Mouse (Mus musculus) lung, postnatal 0 days (tissue): Measurements from ENCODE around the gene Rwdd1. TPM values are rescaled to one million over a fixed set of nuclear protein-coding genes. Genes with fewer than 3 reads are reported as not detected.
A peak's percentile ranks its signal among the peaks of the same experiment; 100 is the strongest.

Source experiments
- ATAC-seq: fragments of 200-750 bp; cut with Nextera tagmentation; 2 replicates; pipeline ENCODE4 v1.8.0; 2017; ENCODE audit warnings: moderate library complexity
- DNase-seq: peaks from one replicate; pipeline ENCODE4 v3.0.0-alpha.2; 2016; ENCODE audit warnings: low spot score
- H3K27ac ChIP-seq: fragments of 300-500 bp; sonication (generic); 2 replicates; pipeline ENCODE4 v1.5.1; 2014; ENCODE audit warnings: antibody characterized with exemption, mild to moderate bottlenecking, low read length, mixed read lengths
- H3K27me3 ChIP-seq: fragments of 300-500 bp; sonication (generic); replicated peaks from 2 replicates; pipeline ENCODE4 v1.6.1; 2014; ENCODE audit warnings: low read length, mixed read lengths; ENCODE audit not compliant: insufficient read depth
- H3K36me3 ChIP-seq: fragments of 300-500 bp; sonication (generic); 2 replicates; pipeline ENCODE4 v1.6.1; 2014; ENCODE audit warnings: low read length, mixed read lengths; ENCODE audit not compliant: insufficient read depth
- H3K4me1 ChIP-seq: fragments of 300-500 bp; sonication (generic); 2 replicates; pipeline ENCODE4 v1.6.1; 2014; ENCODE audit warnings: antibody characterized with exemption, low read depth, low read length, mixed read lengths; ENCODE audit not compliant: insufficient read depth
- H3K4me2 ChIP-seq: fragments of 300-500 bp; sonication (generic); replicated peaks from 2 replicates; pipeline ENCODE4 v1.6.1; 2014; ENCODE audit warnings: low read depth, mild to moderate bottlenecking, low read length, moderate library complexity, mixed read lengths
- H3K4me3 ChIP-seq: fragments of 300-500 bp; sonication (generic); 2 replicates; pipeline ENCODE4 v1.5.1; 2014; ENCODE audit warnings: low read depth, low read length
- H3K9ac ChIP-seq: fragments of 300-500 bp; sonication (generic); replicated peaks from 2 replicates; pipeline ENCODE4 v1.6.1; 2014; ENCODE audit warnings: low read depth, mild to moderate bottlenecking
- H3K9me3 ChIP-seq: fragments of 300-500 bp; sonication (generic); 2 replicates; pipeline ENCODE4 v1.6.1; 2016; ENCODE audit warnings: low read length, mixed read lengths
- CTCF ChIP-seq: IDR thresholded peaks from 2 replicates; pipeline ENCODE4 v1.5.1; 2016; ENCODE audit warnings: antibody characterized with exemption, mild to moderate bottlenecking
- EP300 ChIP-seq: IDR thresholded peaks from 2 replicates; pipeline ENCODE4 v1.6.1; 2016; ENCODE audit warnings: antibody characterized with exemption, mild to moderate bottlenecking, control low read depth
- WGBS: fragments of 180-500 bp; shearing (Covaris S2); extraction: QIAGEN DNeasy Blood & Tissue Kit; methylation state at CpG from one replicate; pipeline ENCODE4 v1.1.7; 2014; 5-methylcytosine and 5-hydroxymethylcytosine counted together
- polyA plus RNA-seq: library from polyadenylated mRNA; unstranded; fragments of >200 nt; fragmentation: Nextera tagmentation; extraction: Ambion mirVana; gene quantifications from 2 replicates; pipeline ENCODE4 v1.2.1, GENCODE M21; 2015

Gene Rwdd1
- 95.9 and 96.5 TPM in 2 replicates for polyA plus RNA-seq

DNA sequence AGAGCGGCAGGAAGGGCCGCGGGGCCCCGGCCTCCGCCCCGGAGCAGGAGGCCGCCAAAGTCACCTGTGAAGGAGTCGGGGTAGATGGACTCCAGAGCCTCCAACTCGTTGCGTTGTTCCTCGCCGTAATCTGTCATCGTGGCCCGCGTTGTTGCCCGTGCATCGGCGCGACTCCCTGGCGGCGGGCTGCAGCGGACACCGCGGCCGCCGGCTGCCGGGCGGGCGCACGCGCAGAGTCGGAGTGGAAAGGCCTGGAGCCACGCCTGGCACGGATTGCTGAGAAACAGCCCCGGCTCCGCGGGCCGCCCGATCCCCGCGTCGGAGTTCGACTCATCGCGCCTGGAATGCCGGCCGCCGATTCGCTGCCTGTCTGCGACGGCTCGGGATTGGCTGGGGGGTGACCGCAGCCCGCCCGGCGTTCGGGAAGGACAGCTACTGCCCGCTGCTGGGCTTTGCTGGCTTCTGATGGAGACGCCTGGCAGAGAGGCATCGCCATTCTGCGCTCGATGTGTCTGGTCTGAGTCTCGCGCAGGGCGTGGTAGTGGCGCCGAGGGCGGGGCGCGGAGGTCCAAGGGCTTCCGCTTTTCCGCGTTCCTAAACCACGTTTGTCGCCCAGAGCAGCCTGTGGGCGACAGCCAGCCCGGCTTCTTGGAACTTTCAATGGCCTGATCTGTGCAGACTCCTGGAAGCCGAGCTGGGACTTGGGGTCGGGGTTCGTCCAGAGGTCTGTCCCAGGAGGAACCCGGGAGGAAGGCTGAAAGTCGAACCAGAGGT, at the start of gene Rwdd1:
Gene Rwdd1, minus strand, starts transcription at position 323 of the 774 bp plus-strand sequence.
- TF ChIP-seq EP300, result 0 out of 2 replicates have a peak, but pooled peaks have one; percentile 57
- TF ChIP-seq CTCF, result peak; percentile 52
- WGBS, result under 1% methylated on average over 80 of the region's 82 CpGs
- H3K36me3 ChIP-seq, result no peaks in the 10 kb centered on the region
- ATAC-seq (peak; percentile 100), DNase-seq (peak; percentile 99)
- peak within 1 kb of the TSS; percentile 96 for H3K27ac ChIP-seq
- no peaks in the 10 kb centered on the region for H3K27me3 ChIP-seq
- no peaks in the 10 kb centered on the region for H3K9me3 ChIP-seq
- peak within 1 kb of the TSS; percentile 87 for H3K4me3 ChIP-seq
- H3K4me2 ChIP-seq, result peak within 1 kb of the TSS; percentile 69
- H3K4me1 ChIP-seq, result peaks cover 8% of the 10 kb centered on the region; the same call in 1 of the 2 replicates
- peak within 1 kb of the TSS; percentile 84 for H3K9ac ChIP-seq

DNA sequence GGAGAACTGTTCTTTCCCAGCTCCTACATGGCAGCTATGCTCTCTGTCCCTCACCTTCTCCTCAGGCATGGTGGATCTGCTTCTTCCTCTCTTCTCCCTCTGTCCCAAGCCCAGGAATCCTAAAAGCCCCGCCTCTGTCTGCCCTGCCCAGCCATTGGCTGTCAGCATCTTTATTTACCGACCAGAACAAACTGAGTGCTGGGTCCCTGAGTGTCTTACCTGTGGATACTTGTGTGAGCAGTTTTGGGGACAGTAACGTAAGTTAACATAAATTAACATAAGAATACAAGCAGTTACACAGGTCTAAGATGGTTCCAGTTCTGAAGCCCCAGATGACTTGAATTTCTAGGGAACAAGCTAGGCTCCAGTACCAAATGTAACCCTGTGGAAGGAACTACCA, 47.2 kb upstream of the Rwdd1 start:
- H3K36me3 ChIP-seq, result no peaks in the 10 kb centered on the region
- ATAC-seq (no peak), DNase-seq (no peak)
- no peak overlapping the region for H3K27ac ChIP-seq
- TF ChIP-seq CTCF (no peak), EP300 (no peak)
- 43% methylated on average over 3 of the region's 3 CpGs for WGBS
- H3K4me1 ChIP-seq, result no peaks in the 10 kb centered on the region
- H3K27me3 ChIP-seq, result no peaks in the 10 kb centered on the region
- H3K4me3 ChIP-seq, result no peak overlapping the region
- H3K4me2 ChIP-seq, result no peak overlapping the region
- no peak overlapping the region for H3K9ac ChIP-seq
- no peaks in the 10 kb centered on the region for H3K9me3 ChIP-seq

- Histone ChIP-seq H3K27me3 (no peaks in the 10 kb centered on the region), H3K9me3 (no peaks in the 10 kb centered on the region), H3K4me1 (no peaks in the 10 kb centered on the region), H3K27ac (no peak overlapping the region), H3K4me3 (no peak overlapping the region), H3K9ac (no peak overlapping the region), H3K36me3 (no peaks in the 10 kb centered on the region), H3K4me2 (no peak overlapping the region)
- DNase-seq (no peak), ATAC-seq (no peak)
- no peak for TF ChIP-seq EP300
- 86% methylated on average over 2 of the region's 2 CpGs for WGBS
Measured at GRCm38 (mm10) chr10:34053987-34054386, 34.6 kb upstream of the Rwdd1 start.

DNA sequence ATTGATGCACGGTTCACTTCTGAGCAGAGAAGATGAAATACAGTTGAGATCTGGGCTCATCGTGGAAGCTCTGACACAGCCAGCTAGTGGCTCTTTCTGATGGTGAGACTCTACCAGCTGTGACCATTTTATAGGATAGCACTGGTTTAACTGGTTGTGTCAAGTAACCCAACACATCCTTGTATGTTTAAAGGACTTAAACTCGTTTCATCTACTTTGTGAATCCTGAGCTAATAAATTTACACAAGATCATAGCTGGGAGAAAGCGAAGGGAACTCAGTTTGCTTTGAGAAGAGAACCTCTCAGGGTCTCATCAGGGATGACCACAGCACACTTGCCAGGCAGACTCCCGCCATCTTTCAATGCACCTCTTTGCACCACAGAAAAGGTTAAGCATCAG, 24.8 kb upstream of the Rwdd1 start, which contains the start of gene Calhm4:
Gene Calhm4, minus strand, starts transcription at position 101 of the 400 bp plus-strand sequence.
- Histone ChIP-seq H3K4me3 (no peak within 1 kb of the TSS), H3K9ac (no peak within 1 kb of the TSS), H3K9me3 (no peaks in the 10 kb centered on the region), H3K4me1 (no peaks in the 10 kb centered on the region), H3K27ac (no peak within 1 kb of the TSS), H3K27me3 (no peaks in the 10 kb centered on the region), H3K36me3 (no peaks in the 10 kb centered on the region), H3K4me2 (no peak within 1 kb of the TSS)
- 81% methylated on average over 5 of the region's 5 CpGs for WGBS
- TF ChIP-seq EP300 (no peak), CTCF (no peak)
- DNase-seq, result no peak
- no peak for ATAC-seq

DNA sequence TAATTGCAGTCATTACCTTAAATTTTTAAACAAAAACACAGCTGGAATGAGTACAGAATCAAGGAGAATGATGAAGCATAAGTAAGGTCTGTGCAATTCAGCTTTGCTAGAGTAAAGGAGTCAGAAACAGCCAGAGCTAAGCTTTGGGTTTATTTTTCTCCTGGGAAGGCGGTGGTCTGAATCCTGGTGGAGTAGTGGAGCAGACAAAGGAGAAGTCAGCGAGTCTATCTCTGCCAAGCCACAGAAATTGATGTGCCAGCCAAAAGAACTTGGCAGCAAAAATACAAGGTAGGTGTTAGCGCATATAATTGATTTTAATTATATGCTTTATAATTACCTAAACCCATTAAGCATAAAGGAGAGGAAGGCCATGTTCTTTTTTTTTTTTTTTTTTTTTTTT, 18.0 kb upstream of the Rwdd1 start, which contains the start of gene Trappc3l:
Gene Trappc3l, plus strand, starts transcription at position 197 of the 400 bp plus-strand sequence.
- H3K9ac ChIP-seq, result no peak within 1 kb of the TSS
- no peaks in the 10 kb centered on the region for H3K36me3 ChIP-seq
- WGBS, result 88% methylated on average over 3 of the region's 3 CpGs
- no peak within 1 kb of the TSS for H3K4me2 ChIP-seq
- no peaks in the 10 kb centered on the region for H3K4me1 ChIP-seq
- H3K27ac ChIP-seq, result no peak within 1 kb of the TSS
- TF ChIP-seq EP300 (no peak), CTCF (no peak)
- DNase-seq (no peak), ATAC-seq (no peak)
- no peaks in the 10 kb centered on the region for H3K27me3 ChIP-seq
- H3K4me3 ChIP-seq, result no peak within 1 kb of the TSS
- no peaks in the 10 kb centered on the region for H3K9me3 ChIP-seq

DNA sequence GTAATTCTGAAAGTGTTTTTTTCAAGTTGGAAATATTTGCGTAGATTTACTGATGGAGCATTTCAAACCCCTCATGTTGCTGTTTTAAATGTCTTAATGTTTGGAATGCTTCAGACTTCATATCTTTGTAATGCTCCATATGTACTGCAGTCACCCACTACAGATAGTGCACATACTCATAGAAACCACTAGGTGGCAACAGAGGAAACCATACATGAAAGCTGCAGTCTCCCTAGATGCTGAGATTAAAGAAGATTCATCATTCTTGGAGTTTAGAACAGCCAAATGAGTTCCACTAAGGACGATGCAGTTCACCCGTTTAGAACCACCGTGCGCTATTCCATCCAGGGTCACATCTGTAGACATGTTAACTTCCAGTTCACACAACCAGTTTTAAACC, 17.2 kb upstream of the Rwdd1 start:
- Histone ChIP-seq H3K4me1 (no peaks in the 10 kb centered on the region), H3K27me3 (no peaks in the 10 kb centered on the region), H3K27ac (no peak overlapping the region), H3K9me3 (no peaks in the 10 kb centered on the region), H3K9ac (no peak overlapping the region), H3K4me3 (no peak overlapping the region), H3K36me3 (no peaks in the 10 kb centered on the region), H3K4me2 (no peak overlapping the region)
- TF ChIP-seq EP300 (no peak), CTCF (peak; percentile 89)
- DNase-seq (peak; percentile 87), ATAC-seq (peak; percentile 73)
- WGBS, result 11% methylated on average over 5 of the region's 5 CpGs
